Mouse (Mus musculus): ENCODE results near the gene 1810010H24Rik.
"Not testable (repeated sequence)": the region's sequence is repeated elsewhere in the genome, so short reads cannot be mapped to it uniquely, and the experiment has no call there.

Gene 1810010H24Rik

GRCm38 (mm10) chr11:107012324-107013017 is 13.0 kb upstream of the 1810010H24Rik start:
- DNase-seq (ENCODE audit: low read depth, low spot score): peak; percentile 96

GRCm38 (mm10) chr11:107014020-107014585 is 11.4 kb upstream of the 1810010H24Rik start:
- DNase-seq (ENCODE audit: low read depth, low spot score): no peak

DNA sequence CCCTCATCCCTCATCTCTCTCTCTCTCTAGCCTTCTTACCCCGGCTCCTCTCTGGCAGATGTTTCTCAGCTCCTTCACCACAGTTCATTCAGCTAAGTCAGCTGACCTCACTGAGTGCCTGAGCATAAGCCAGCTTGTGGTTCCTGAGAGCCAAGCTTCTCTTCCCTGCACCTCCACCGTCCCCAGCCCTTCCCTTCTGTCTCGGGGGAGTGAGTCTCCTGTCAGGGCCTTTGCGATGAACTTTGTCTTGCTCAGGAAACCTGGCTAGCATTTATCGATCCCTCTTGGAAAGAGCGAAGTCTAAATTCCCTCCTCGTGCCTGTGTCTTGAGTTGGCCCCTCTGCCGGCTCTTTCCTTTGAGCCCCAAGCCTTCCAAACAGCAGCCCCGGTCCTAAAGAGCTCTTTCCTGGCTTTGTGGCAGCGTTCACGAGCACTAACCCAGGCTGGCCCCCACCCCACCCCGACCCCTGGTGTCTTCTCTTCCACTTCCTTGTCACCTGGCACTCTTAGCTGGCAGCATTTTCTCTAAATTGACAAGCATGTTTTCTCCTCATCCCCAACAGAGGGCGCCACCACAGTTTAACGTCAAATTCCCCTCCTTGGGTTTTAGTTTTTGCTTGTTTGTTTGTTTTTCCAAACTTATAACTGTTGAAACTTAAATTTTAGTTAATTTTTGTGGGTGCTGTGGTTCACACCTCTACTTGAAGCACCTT is 10.7 kb upstream of the 1810010H24Rik start:
- no peak for DNase-seq (ENCODE audit: low read depth, low spot score)

DNA sequence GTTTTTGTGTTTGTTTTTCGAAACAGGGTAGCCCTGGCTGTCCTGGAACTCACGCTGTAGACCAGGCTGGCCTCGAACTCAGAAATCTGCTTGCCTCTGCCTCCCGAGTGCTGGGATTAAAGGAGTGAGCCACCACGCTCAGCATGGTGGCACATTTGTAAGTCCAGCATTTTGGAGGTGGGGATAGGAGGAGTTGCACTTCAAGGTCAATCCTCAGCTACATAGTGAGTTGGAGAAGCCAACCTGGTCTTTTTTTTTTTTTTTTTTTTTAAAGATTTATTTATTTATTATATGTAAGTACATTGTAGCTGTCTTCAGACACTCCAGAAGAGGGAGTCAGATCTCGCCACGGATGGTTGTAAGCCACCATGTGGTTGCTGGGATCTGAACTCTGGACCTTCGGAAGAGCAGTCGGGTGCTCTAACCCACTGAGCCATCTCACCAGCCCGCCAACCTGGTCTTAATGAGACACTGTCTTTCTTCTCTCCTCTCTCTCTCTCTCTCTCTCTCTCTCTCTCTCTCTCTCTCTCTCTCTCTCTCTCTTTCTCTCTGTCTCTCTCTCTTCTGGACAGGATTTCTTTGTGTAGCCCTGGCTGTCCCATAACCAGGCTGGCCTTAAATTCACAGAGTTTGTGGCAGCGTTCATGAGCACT is 9.8 kb upstream of the 1810010H24Rik start:
- not testable (repeated sequence) for DNase-seq (ENCODE audit: low read depth, low spot score)

DNA sequence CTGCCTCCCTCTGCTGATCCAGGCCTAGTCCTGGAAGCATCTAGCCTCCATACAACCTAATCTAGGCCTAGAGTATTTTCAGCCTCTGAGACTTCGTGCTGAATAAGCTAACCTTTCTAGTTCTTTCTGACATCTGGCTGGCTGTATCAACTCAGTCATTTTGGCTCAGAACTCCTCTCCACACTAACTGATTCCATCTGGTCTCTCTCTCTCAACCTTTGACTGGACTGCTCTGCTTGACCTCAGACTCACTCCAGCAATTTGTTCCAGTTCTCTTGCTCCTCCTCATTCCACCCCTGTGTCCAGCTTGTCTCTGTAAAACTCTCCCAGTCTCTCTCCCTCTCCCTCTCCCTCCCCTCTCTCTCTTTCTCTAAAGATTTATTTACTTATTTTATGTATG is 8.6 kb upstream of the 1810010H24Rik start:
- no peak for DNase-seq (ENCODE audit: low read depth, low spot score)

DNA sequence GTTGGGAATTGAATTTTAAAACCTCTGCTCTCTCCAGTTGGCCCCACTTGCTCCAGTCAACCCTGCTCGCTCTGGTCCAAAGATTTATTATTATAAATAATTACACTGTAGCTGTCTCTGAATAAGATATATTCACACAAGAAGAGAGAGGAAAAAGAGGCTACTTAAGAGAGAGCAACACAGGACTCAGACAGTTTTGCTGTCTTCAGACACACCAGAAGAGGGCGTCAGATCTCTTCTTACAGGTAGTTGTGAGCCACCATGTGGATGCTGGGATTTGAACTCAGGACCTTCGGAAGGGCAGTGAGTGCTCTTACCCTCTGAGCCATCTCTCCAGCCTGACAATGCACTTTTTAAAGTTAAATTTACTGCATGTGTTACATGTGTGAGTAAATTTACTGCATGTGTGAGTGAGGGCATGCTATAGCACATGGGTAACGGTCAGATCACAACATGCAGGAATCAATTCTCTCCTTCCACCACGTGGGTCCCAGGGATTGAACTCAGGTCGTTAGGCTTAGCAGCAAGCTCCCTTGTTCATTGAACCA is 8.1 kb upstream of the 1810010H24Rik start:
- no peak for DNase-seq (ENCODE audit: low read depth, low spot score)

GRCm38 (mm10) chr11:107018606-107019005 is 6.9 kb upstream of the 1810010H24Rik start:
- DNase-seq (ENCODE audit: low read depth, low spot score): no peak

DNA sequence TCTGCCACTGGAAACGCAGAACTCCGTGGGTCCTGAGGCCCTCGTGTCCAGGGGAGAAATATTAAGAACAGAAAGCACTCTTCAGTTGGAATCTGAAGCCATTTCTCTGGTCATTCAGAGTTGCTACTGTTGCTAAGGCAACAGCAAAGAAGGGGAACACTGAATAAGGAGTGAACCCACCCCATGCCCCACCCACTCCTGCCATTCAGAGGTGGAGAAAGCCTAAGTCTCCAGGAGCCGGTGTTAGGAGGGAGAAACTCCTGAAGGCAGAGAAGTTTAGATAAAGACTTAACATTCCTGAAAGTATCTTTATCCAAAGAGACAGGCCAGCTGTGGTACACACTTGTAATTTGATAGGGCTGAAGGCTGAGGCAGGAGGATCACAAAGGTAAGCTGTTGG is 6.2 kb upstream of the 1810010H24Rik start:
- DNase-seq (ENCODE audit: low read depth, low spot score): no peak

DNA sequence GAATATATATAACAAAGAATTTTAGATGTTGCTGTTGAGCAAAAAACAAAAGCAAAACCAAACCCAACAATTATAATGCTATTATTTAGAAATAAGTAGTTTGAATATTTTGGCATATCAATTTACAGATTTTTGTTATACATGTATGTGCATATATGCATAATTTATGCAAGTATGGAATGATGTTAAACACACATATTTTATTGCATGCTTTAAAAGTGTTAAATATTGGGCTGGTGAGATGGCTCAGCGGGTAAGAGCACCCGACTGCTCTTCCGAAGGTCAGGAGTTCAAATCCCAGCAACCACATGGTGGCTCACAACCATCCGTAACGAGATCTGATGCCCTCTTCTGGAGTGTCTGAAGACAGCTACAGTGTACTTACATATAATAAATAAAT is 5.8 kb upstream of the 1810010H24Rik start:
- not testable (repeated sequence) for DNase-seq (ENCODE audit: low read depth, low spot score)

GRCm38 (mm10) chr11:107022050-107022683 is 3.3 kb upstream of the 1810010H24Rik start:
- no peak for DNase-seq (ENCODE audit: low read depth, low spot score)

- no peak for DNase-seq (ENCODE audit: low read depth, low spot score)
These were observed 1.1 kb upstream of the 1810010H24Rik start for GRCm38 (mm10) chr11:107024406-107024805.

GRCm38 (mm10) chr11:107026554-107027430 is 1.3 kb downstream of the 1810010H24Rik start:
- no peak for DNase-seq (ENCODE audit: low read depth, low spot score)

DNA sequence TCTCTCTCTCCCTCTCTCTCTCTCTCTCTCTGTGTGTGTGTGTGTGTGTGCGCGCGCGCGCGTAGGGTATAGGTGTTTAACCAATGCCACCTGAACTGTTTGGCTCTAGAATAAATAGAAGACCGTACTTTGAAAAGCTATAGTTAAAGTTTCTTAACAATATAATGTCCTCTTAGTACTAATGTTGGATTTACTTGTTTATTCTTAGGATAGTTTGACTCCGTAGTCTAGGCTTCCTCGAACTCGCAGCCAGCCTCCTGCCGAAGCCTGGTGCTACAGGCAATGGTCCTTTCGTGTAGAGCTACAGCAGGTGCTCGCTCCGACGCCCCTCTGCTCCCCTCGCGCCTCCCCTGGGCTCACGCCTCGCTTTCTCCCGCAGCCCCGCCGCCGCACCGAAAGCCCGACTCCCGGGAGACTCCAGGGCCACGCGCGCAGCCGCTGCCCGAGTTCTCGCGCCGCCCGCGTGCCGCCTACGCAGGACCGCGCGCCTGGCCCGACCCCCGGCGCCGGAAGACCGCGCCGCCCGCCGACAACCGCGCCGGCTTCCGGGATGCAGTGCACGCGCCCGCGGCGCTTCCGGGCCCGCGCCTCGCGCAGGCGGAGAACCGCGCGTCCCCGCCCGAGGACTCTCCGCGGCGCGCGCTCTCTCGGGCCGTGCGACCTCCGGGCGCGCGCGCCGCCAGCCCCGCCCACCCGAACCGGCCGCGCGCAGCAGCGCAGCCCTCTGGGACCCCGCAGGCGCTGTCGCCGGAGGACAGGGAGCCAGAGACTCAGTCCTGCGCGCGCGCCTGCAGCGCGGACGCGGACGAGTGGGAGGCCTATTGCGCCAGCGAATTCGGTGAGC is 2.2 kb downstream of the 1810010H24Rik start:
- peak; percentile 87 for DNase-seq (ENCODE audit: low read depth, low spot score)

GRCm38 (mm10) chr11:107028275-107028618 is 2.8 kb downstream of the 1810010H24Rik start:
- DNase-seq (ENCODE audit: low read depth, low spot score): no peak

- no peak for DNase-seq (ENCODE audit: low read depth, low spot score)
These were observed 3.3 kb downstream of the 1810010H24Rik start for GRCm38 (mm10) chr11:107028754-107029153.

- DNase-seq (ENCODE audit: low read depth, low spot score): no peak
These were observed 4.1 kb downstream of the 1810010H24Rik start for GRCm38 (mm10) chr11:107029536-107029935.

DNA sequence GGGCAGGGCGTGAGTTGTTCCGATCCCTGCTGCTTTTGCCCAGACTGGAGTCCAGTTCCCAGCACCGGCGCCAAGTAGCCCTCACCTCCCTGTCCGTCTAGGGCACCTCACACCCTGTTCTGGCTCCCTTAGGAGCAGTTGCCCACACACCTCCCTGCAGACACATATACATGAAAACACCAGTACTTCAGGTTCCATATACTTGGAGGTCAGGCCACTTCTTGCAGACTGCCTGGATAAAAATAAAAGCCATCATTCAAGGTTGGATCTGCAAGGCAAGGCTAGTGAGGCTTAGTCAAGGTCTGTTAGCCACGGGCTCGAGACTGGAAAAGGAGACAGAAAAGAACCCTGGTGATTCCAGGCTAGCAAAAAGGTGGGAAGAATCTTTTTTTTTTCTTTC is 6.2 kb downstream of the 1810010H24Rik start:
- DNase-seq (ENCODE audit: low read depth, low spot score): no peak

GRCm38 (mm10) chr11:107034085-107034810 is 8.8 kb downstream of the 1810010H24Rik start:
- no peak for DNase-seq (ENCODE audit: low read depth, low spot score)

GRCm38 (mm10) chr11:107039417-107039816 is 13.9 kb downstream of the 1810010H24Rik start:
- no peak for DNase-seq (ENCODE audit: low read depth, low spot score)
